Mouse (Mus musculus) liver, embryonic 14.5 days (tissue): ENCODE measurements around the gene Auts2.

Experiments used
- CTCF ChIP-seq: IDR thresholded peaks from 2 replicates; pipeline ENCODE4 v1.5.1; 2016; ENCODE audit warnings: antibody characterized with exemption, low read depth, control low read depth
- EP300 ChIP-seq: IDR thresholded peaks from 2 replicates; pipeline ENCODE4 v1.6.1; 2016; ENCODE audit warnings: antibody characterized with exemption, low read depth

DNA sequence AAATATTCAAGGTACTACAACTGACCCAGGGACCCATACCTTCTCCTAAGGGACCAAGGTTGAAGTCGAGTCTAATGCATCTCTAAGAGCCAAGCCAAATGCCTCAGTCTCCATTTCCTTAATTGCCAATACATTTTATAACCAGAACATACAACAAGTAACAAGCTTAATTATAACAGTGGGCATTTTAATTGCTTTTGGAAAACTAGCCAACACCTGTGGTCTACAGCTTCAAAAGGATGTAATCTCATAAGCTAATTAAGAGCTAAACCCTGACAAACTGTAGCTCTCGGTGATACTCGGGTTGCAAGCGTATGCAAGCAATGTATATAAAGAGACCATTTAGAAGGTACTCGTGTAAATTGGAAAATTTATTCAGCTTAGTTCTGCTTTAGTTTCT lies 107.7 kb downstream of the Auts2 start:
- TF ChIP-seq CTCF, result no peak
- TF ChIP-seq EP300, result no peak
